Mouse (Mus musculus) E14TG2a.4 (cell line): ENCODE measurements at regions not wholly inside any gene's neighbourhood (a gene's known extent, or its start where the extent isn't known, plus 50 kb on each side); places are given as distances from the start of the nearest gene placed in this dataset.

Experiments
- H3K27me3 ChIP-seq: 2 replicates; pipeline ENCODE4 v1.6.1; 2014; ENCODE audit warnings: low read length, control low read depth; ENCODE audit not compliant: insufficient read depth
- H3K36me3 ChIP-seq: 2 replicates; pipeline ENCODE4 v1.6.1; 2014; ENCODE audit warnings: low read length, control low read depth; ENCODE audit not compliant: insufficient read depth
- H3K4me1 ChIP-seq: replicated peaks from 2 replicates; pipeline ENCODE4 v1.6.1; 2014; ENCODE audit warnings: low read depth, low read length, control low read depth
- H3K4me3 ChIP-seq: replicated peaks from 2 replicates; pipeline ENCODE4 v1.5.1; 2014; ENCODE audit warnings: mild to moderate bottlenecking, low read length
- H3K9me3 ChIP-seq: 2 replicates; pipeline ENCODE4 v1.6.1; 2014; ENCODE audit warnings: low read length, control low read depth
- CTCF ChIP-seq: conservative IDR thresholded peaks from 2 replicates; pipeline ENCODE4 v1.5.1; 2014; ENCODE audit warnings: low read length
- NANOG ChIP-seq: IDR thresholded peaks from 2 replicates; pipeline ENCODE4 v1.6.1; 2014; ENCODE audit warnings: borderline replicate concordance, low read length, mixed read lengths
- POU5F1 ChIP-seq: IDR thresholded peaks from 2 replicates; pipeline ENCODE4 v1.6.1; 2014; ENCODE audit warnings: low read length, borderline replicate concordance

GRCm38 (mm10) chr13:47777206-47778099 lies 483.6 kb upstream of the Id4 start:
- TF ChIP-seq CTCF (no peak), POU5F1 (no peak), NANOG (no peak)
- Histone ChIP-seq H3K4me3 (no peak overlapping the region), H3K4me1 (peaks cover 5% of the 10 kb centered on the region), H3K9me3 (no peaks in the 10 kb centered on the region), H3K36me3 (no peaks in the 10 kb centered on the region), H3K27me3 (0 out of 2 replicates have a peak, but pooled peaks cover 2% of the 10 kb centered on the region)

- Histone ChIP-seq H3K9me3 (no peaks in the 10 kb centered on the region), H3K36me3 (no peaks in the 10 kb centered on the region), H3K27me3 (0 out of 2 replicates have a peak, but pooled peaks cover 2% of the 10 kb centered on the region), H3K4me1 (peaks cover 5% of the 10 kb centered on the region), H3K4me3 (no peak overlapping the region)
- TF ChIP-seq CTCF (no peak), POU5F1 (no peak), NANOG (no peak)
Observed at GRCm38 (mm10) chr13:47778218-47779009, 482.6 kb upstream of the Id4 start.

GRCm38 (mm10) chr13:47784406-47784805 lies 476.6 kb upstream of the Id4 start:
- TF ChIP-seq CTCF (no peak), POU5F1 (no peak), NANOG (no peak)

GRCm38 (mm10) chr13:47797859-47798258 lies 463.2 kb upstream of the Id4 start:
- H3K4me3 ChIP-seq, result no peak overlapping the region
- no peaks in the 10 kb centered on the region for H3K36me3 ChIP-seq
- peaks cover 6% of the 10 kb centered on the region; the same call in 1 of the 2 replicates for H3K27me3 ChIP-seq
- H3K4me1 ChIP-seq, result no peaks in the 10 kb centered on the region
- TF ChIP-seq POU5F1 (no peak), NANOG (no peak), CTCF (no peak)
- peaks cover 5% of the 10 kb centered on the region; the same call in 1 of the 2 replicates for H3K9me3 ChIP-seq

More at GRCm38 (mm10) chr13:47784406-47784805, 476.6 kb upstream of the Id4 start:
- H3K9me3 ChIP-seq, result peaks cover 9% of the 10 kb centered on the region
- no peaks in the 10 kb centered on the region for H3K4me1 ChIP-seq
- no peak overlapping the region for H3K4me3 ChIP-seq
- no peaks in the 10 kb centered on the region for H3K27me3 ChIP-seq
- H3K36me3 ChIP-seq, result no peaks in the 10 kb centered on the region

- TF ChIP-seq CTCF (no peak), NANOG (no peak), POU5F1 (no peak)
- H3K4me1 ChIP-seq, result no peaks in the 10 kb centered on the region
- H3K36me3 ChIP-seq, result no peaks in the 10 kb centered on the region
- H3K4me3 ChIP-seq, result no peak overlapping the region
- H3K27me3 ChIP-seq, result no peaks in the 10 kb centered on the region
- 0 out of 2 replicates have a peak, but pooled peaks cover 5% of the 10 kb centered on the region for H3K9me3 ChIP-seq
Observed at GRCm38 (mm10) chr13:47811711-47812415, 449.2 kb upstream of the Id4 start.

- H3K9me3 ChIP-seq, result no peaks in the 10 kb centered on the region
- H3K36me3 ChIP-seq, result no peaks in the 10 kb centered on the region
- H3K27me3 ChIP-seq, result no peaks in the 10 kb centered on the region
- H3K4me3 ChIP-seq, result no peak overlapping the region
- TF ChIP-seq NANOG, result no peak
- TF ChIP-seq CTCF, result no peak
- no peak for TF ChIP-seq POU5F1
- H3K4me1 ChIP-seq, result no peaks in the 10 kb centered on the region
Observed at GRCm38 (mm10) chr13:47818924-47819564, 442.0 kb upstream of the Id4 start.

GRCm38 (mm10) chr13:47836491-47836890 lies 424.5 kb upstream of the Id4 start:
- TF ChIP-seq CTCF (peak; percentile 85), NANOG (no peak)
- no peaks in the 10 kb centered on the region for H3K4me1 ChIP-seq

GRCm38 (mm10) chr13:47842418-47842817 lies 418.6 kb upstream of the Id4 start:
- Histone ChIP-seq H3K4me1 (peaks cover 24% of the 10 kb centered on the region), H3K36me3 (no peaks in the 10 kb centered on the region), H3K4me3 (no peak overlapping the region), H3K9me3 (no peaks in the 10 kb centered on the region), H3K27me3 (no peaks in the 10 kb centered on the region)
- no peak for TF ChIP-seq NANOG
- no peak for TF ChIP-seq POU5F1
- TF ChIP-seq CTCF, result no peak

More at GRCm38 (mm10) chr13:47836491-47836890, 424.5 kb upstream of the Id4 start:
- Histone ChIP-seq H3K9me3 (no peaks in the 10 kb centered on the region; the same call in 1 of the 2 replicates), H3K4me3 (no peak overlapping the region), H3K27me3 (no peaks in the 10 kb centered on the region), H3K36me3 (no peaks in the 10 kb centered on the region)
